Mouse (Mus musculus) lung, adult 2 months (tissue): ENCODE results near the gene Rflna.

Experiments used
- CTCF ChIP-seq: fragments of 200-500 bp; IDR thresholded peaks from 2 replicates; pipeline ENCODE4 v1.5.1; 2011; ENCODE audit warnings: mild to moderate bottlenecking, low read length, control low read depth; ENCODE audit not compliant: insufficient read depth
- POLR2A ChIP-seq: fragments of 200-500 bp; IDR thresholded peaks from 2 replicates; pipeline ENCODE4 v1.6.1; 2011; ENCODE audit warnings: low read depth, mild to moderate bottlenecking, control low read depth, low read length, borderline replicate concordance; ENCODE audit errors: extremely low read depth

DNA sequence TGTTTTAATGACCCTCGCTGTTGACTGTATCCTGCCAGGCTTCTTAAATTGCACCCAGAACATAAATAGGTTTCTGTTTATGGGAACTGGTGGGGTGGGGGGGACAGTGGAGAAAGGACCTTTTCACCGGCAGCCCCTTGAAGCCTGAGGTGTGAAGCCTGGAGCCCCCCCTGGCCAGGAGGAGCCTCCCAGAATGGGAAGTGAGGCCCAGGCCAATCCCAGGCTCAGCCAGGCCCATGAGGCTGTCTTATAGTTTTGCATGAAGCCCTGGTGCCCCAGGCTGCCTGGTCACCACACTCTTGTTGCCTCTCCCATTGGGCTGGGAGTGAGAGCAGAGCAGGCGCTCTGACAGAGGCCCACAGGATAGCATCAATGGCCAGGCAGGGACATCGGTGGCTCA, 5.1 kb upstream of the Rflna start:
- no peak for TF ChIP-seq POLR2A
- TF ChIP-seq CTCF: no peak
